Mouse (Mus musculus) heart, embryonic 10.5 days (tissue): Measurements from ENCODE around the gene Gas8. TPM values are rescaled to one million over a fixed set of nuclear protein-coding genes. Genes with fewer than 3 reads are reported as not detected.
A peak's percentile ranks its signal among the peaks of the same experiment; 100 is the strongest.
"Not testable (repeated sequence)": the region's sequence is repeated elsewhere in the genome, so short reads cannot be mapped to it uniquely, and the experiment has no call there.

ENCODE experiments used
- DNase-seq: peaks from one replicate; pipeline ENCODE4 v3.0.0-alpha.2; 2017; ENCODE audit warnings: low spot score
- H3K27ac ChIP-seq: fragments of 300-500 bp; sonication (generic); 2 replicates; pipeline ENCODE4 v1.5.1; 2016; ENCODE audit warnings: mild to moderate bottlenecking
- H3K27me3 ChIP-seq: fragments of 300-500 bp; sonication (generic); 2 replicates; pipeline ENCODE4 v1.6.1; 2016; ENCODE audit warnings: mild to moderate bottlenecking; ENCODE audit not compliant: poor library complexity, insufficient read depth, severe bottlenecking
- H3K36me3 ChIP-seq: fragments of 300-500 bp; sonication (generic); 2 replicates; pipeline ENCODE4 v1.6.1; 2016; ENCODE audit warnings: mild to moderate bottlenecking, moderate library complexity
- H3K4me1 ChIP-seq: fragments of 300-500 bp; sonication (generic); 2 replicates; pipeline ENCODE4 v1.6.1; 2016; ENCODE audit warnings: mild to moderate bottlenecking
- H3K4me3 ChIP-seq: fragments of 300-500 bp; sonication (generic); 2 replicates; pipeline ENCODE4 v1.5.1; 2016; ENCODE audit warnings: mild to moderate bottlenecking, moderate library complexity
- H3K9me3 ChIP-seq: fragments of 300-500 bp; sonication (generic); 2 replicates; pipeline ENCODE4 v1.6.1; 2016; ENCODE audit warnings: mild to moderate bottlenecking, moderate library complexity
- whole genome bisulfite sequencing: fragments of 180-500 bp; shearing (Covaris S2); methylation state at CpG from one replicate; pipeline ENCODE4 v1.1.7; 2016; 5-methylcytosine and 5-hydroxymethylcytosine counted together
- polyA plus RNA-seq: library from polyadenylated mRNA; unstranded; fragments of >200 nt; fragmentation: Nextera tagmentation; extraction: Ambion mirVana; gene quantifications from 2 replicates; pipeline ENCODE4 v1.2.1, GENCODE M21; 2016

Gas8 gene
- polyA plus RNA-seq, 1 experiment from 2014 or later = 27.4 TPM

DNA sequence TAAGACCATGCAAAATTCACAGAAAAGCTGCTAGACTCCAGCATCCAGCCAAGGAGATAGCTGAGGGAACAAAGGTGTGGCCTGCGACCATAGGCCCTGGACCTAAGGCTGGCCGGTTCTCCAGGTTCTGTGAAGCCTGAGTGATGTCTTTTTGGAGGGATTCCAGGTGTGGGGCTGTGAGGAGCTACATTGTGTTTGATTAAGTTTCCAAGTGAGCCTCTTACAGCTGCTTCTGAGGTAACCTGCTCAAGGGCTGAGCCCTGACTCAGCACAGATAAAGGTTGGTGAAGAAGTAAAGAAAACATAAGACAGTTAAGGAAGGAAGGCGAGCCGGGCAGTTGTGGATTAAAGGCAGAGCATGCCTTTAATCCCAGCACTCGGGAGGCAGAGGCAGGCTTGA lies 16.4 kb upstream of the Gas8 start:
- H3K4me3 ChIP-seq = no peak overlapping the region
- H3K36me3 ChIP-seq = peaks cover 94% of the 10 kb centered on the region
- no peak overlapping the region for H3K27ac ChIP-seq
- 0 out of 2 replicates have a peak, but pooled peaks cover 4% of the 10 kb centered on the region for H3K9me3 ChIP-seq
- H3K27me3 ChIP-seq = no peaks in the 10 kb centered on the region
- no peaks in the 10 kb centered on the region for H3K4me1 ChIP-seq
- WGBS = 87% methylated on average over 5 of the region's 5 CpGs
- no peak for DNase-seq

DNA sequence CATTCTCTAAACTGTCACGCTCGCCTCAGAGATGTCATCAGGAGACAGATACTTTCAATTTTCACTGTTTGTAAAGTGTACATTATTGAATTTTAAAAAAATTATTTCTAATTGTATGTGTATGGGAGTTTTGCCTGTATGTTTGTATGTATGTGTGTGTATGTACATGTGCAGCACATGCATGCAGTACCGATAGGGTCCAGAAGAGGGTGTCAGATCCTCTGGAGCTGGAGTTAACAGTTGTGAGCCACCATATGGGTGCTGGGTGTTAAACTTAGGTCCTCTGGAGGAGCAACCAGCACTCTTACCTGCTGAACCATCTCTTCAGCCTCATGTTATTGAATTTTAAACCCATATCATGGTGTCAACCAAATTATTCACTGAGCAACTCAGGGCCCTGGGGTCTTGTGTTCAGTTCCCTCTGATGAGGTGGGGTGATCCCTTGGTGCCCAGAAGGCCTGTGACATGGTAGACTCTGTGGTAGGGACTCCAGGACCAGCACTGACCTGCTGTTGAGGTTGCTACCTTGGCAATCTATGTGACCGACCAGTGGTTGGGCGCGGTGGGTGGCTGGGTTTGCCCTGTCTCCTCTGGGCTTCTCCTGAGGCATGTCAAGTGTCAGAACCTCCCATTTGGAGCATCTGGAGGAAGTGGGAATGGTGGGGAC lies 14.7 kb upstream of the Gas8 start:
- 96% methylated on average over 6 of the region's 6 CpGs for WGBS
- Histone ChIP-seq H3K36me3 (peaks cover 94% of the 10 kb centered on the region), H3K9me3 (0 out of 2 replicates have a peak, but pooled peaks cover 4% of the 10 kb centered on the region), H3K27ac (no peak overlapping the region), H3K4me1 (no peaks in the 10 kb centered on the region), H3K27me3 (no peaks in the 10 kb centered on the region), H3K4me3 (no peak overlapping the region)
- no peak for DNase-seq

DNA sequence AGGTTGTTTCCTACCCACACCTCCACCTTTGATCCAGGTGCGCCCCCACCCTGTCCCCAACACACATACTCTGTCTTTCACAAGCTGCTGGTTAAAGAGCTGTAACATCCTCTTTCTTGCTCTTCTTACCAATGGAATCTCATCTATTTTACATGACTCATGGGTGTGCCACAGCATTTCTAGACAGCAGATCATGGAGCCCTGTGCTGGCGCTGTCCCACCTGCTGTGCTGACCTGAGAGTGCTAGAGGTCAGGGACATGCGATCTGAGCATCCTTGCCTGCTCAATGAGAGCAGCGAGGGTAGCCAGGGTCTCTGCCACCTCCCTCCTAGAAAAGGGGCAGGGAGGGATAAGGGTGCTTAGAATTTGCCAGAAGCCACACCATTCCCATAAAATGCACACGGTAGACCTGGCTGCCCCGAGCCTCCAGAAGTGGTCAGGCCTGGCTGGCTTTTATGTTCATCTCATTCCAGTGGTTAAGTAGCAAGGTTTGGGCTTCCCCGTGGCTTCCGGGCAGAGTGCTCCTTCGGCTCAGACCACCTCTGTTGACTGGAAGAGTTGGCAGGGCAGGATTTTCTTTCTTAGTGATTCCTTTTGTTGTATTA lies 13.9 kb upstream of the Gas8 start:
- peaks cover 94% of the 10 kb centered on the region for H3K36me3 ChIP-seq
- H3K27ac ChIP-seq = no peak overlapping the region
- H3K4me3 ChIP-seq = no peak overlapping the region
- 93% methylated on average over 9 of the region's 9 CpGs for WGBS
- H3K9me3 ChIP-seq = 0 out of 2 replicates have a peak, but pooled peaks cover 4% of the 10 kb centered on the region
- no peak for DNase-seq
- H3K27me3 ChIP-seq = no peaks in the 10 kb centered on the region
- H3K4me1 ChIP-seq = no peaks in the 10 kb centered on the region

DNA sequence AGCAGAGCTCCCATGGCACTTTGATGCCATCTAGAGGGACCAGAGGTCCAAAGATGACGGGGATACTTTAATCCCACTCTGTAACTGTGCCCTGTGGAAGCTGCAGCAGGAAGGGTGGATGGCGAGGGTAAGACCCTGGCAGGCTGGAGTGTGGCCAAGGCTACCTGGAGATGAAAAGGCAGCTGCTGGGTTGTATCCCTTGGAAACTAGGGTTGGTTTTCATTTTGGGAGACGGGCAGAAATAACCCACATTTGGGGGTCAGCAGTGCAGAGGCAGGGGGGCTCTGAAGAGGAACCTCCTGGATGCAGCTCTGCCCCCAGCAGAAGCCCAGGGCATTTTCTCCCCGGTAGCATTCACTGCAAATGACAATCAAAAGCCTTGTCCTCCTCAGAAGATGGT lies 13.4 kb upstream of the Gas8 start:
- Histone ChIP-seq H3K4me3 (no peak overlapping the region), H3K9me3 (0 out of 2 replicates have a peak, but pooled peaks cover 4% of the 10 kb centered on the region), H3K27ac (no peak overlapping the region), H3K27me3 (no peaks in the 10 kb centered on the region), H3K36me3 (peaks cover 93% of the 10 kb centered on the region), H3K4me1 (no peaks in the 10 kb centered on the region)
- 90% methylated on average over 4 of the region's 4 CpGs for WGBS
- no peak for DNase-seq

- Histone ChIP-seq H3K4me3 (no peak overlapping the region), H3K36me3 (peaks cover 88% of the 10 kb centered on the region), H3K27me3 (no peaks in the 10 kb centered on the region), H3K27ac (no peak overlapping the region), H3K9me3 (0 out of 2 replicates have a peak, but pooled peaks cover 4% of the 10 kb centered on the region), H3K4me1 (no peaks in the 10 kb centered on the region)
- WGBS = 89% methylated on average over 9 of the region's 9 CpGs
- DNase-seq = no peak
These were observed 12.9 kb upstream of the Gas8 start for GRCm38 (mm10) chr8:123505695-123506094.

DNA sequence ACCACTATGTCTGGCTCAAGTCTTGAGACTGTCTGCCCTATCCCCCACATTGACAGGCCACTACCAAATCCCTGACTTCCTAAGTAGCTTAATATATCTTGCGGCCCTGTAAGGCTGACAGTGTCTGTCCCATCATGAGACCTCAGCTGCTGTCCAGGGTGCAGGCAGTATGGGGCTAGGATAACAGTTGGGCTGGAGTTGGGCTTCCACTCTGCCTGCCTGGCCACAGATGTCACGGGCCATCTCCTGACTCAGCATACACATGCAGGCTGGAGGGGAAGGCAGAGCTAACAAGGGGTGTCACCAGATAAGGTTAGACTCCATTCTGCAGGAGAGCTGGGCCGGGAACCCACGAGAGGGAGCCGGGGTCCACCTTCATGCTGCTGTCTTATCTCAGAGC lies 11.5 kb upstream of the Gas8 start:
- Histone ChIP-seq H3K27me3 (no peaks in the 10 kb centered on the region), H3K9me3 (0 out of 2 replicates have a peak, but pooled peaks cover 4% of the 10 kb centered on the region), H3K27ac (no peak overlapping the region), H3K4me3 (no peak overlapping the region), H3K4me1 (no peaks in the 10 kb centered on the region), H3K36me3 (peaks cover 74% of the 10 kb centered on the region)
- 87% methylated on average over 5 of the region's 5 CpGs for WGBS
- DNase-seq = no peak

GRCm38 (mm10) chr8:123510819-123511218 lies 7.8 kb upstream of the Gas8 start:
- peaks cover 25% of the 10 kb centered on the region for H3K4me1 ChIP-seq
- no peaks in the 10 kb centered on the region for H3K9me3 ChIP-seq
- peaks cover 42% of the 10 kb centered on the region for H3K36me3 ChIP-seq
- H3K27me3 ChIP-seq = peaks cover 33% of the 10 kb centered on the region
- WGBS = 69% methylated on average over 5 of the region's 5 CpGs
- no peak overlapping the region for H3K27ac ChIP-seq
- DNase-seq = no peak
- H3K4me3 ChIP-seq = no peak overlapping the region

GRCm38 (mm10) chr8:123514136-123514535 lies 4.5 kb upstream of the Gas8 start:
- Histone ChIP-seq H3K27ac (peak overlapping the region; percentile 81; the same call in 1 of the 2 replicates), H3K9me3 (no peaks in the 10 kb centered on the region), H3K27me3 (peaks cover 50% of the 10 kb centered on the region), H3K4me3 (peak overlapping the region; percentile 81), H3K36me3 (peaks cover 10% of the 10 kb centered on the region), H3K4me1 (peaks cover 31% of the 10 kb centered on the region)
- 1% methylated on average over 9 of the region's 9 CpGs for WGBS
- DNase-seq = no peak

GRCm38 (mm10) chr8:123514781-123515539 lies 3.7 kb upstream of the Gas8 start, which contains the start of gene Dbndd1:
Gene Dbndd1, minus strand, starts transcription at chr8:123515463.
- Histone ChIP-seq H3K9me3 (no peaks in the 10 kb centered on the region), H3K27me3 (peaks cover 50% of the 10 kb centered on the region), H3K4me1 (peaks cover 38% of the 10 kb centered on the region), H3K4me3 (peak within 1 kb of the TSS; percentile 81), H3K36me3 (peaks cover 2% of the 10 kb centered on the region; the same call in 1 of the 2 replicates), H3K27ac (peak within 1 kb of the TSS; percentile 81)
- DNase-seq = no peak
- WGBS = under 1% methylated on average over 55 of the region's 63 CpGs

GRCm38 (mm10) chr8:123515540-123515897 lies 3.1 kb upstream of the Gas8 start:
- under 1% methylated on average over 11 of the region's 11 CpGs for WGBS
- peaks cover 50% of the 10 kb centered on the region for H3K27me3 ChIP-seq
- peaks cover 38% of the 10 kb centered on the region for H3K4me1 ChIP-seq
- no peak for DNase-seq
- peak overlapping the region; percentile 81 for H3K27ac ChIP-seq
- peaks cover 4% of the 10 kb centered on the region; the same call in 1 of the 2 replicates for H3K36me3 ChIP-seq
- H3K9me3 ChIP-seq = no peaks in the 10 kb centered on the region
- peak overlapping the region; percentile 81 for H3K4me3 ChIP-seq

GRCm38 (mm10) chr8:123516596-123516995 lies 2.0 kb upstream of the Gas8 start:
- no peak for DNase-seq
- H3K9me3 ChIP-seq = no peaks in the 10 kb centered on the region
- H3K36me3 ChIP-seq = peaks cover 15% of the 10 kb centered on the region; the same call in 1 of the 2 replicates

DNA sequence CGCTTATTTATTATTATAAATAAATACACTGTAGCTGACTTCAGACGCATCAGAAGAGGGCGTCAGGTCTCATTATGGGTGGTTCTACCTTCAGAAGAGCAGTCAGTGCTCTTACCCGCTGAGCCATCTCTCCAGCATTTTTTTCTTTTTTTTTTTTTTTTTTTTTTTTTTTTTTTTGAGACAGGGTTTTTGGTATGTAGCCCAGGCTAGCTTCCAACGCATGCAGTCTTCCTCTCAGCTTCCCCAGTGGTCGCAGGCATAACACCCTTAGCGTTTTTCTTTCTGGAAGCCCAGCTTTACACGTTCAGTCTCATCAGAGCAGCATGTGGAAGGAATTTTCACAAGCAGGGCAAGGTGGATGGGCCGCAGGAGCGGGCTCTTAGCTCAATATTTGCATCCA lies 462 bp upstream of the Gas8 start:
- Histone ChIP-seq H3K36me3 (peaks cover 28% of the 10 kb centered on the region), H3K4me1 (peaks cover 38% of the 10 kb centered on the region), H3K27me3 (peaks cover 41% of the 10 kb centered on the region), H3K9me3 (no peaks in the 10 kb centered on the region), H3K4me3 (peak overlapping the region; percentile 76), H3K27ac (no peak overlapping the region)
- no peak for DNase-seq
- 41% methylated on average over 10 of the region's 10 CpGs for WGBS

More at GRCm38 (mm10) chr8:123516596-123516995, 2.0 kb upstream of the Gas8 start:
- H3K27ac ChIP-seq = no peak overlapping the region
- H3K27me3 ChIP-seq = peaks cover 50% of the 10 kb centered on the region
- WGBS = 45% methylated on average over 2 of the region's 2 CpGs
- H3K4me3 ChIP-seq = no peak overlapping the region
- H3K4me1 ChIP-seq = peaks cover 38% of the 10 kb centered on the region

DNA sequence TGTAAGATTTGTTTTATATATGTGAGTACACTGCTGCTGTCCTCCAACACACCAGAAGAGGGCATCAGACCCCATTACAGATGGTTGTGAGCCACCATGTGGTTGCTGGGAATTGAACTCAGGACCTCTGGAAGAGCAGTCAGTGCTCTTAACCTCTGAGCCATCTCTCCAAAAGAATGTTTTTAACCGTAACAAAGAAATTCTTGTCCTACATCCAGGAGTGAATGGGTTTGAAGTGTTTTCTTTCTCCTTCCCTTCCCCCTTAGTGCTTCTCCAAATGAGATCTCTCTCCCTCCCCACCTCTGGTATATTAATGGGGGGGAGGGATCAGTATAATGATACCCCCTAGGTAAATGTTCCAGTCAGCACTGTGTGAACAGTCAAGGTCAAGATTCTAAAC lies 1.4 kb downstream of the Gas8 start:
- Histone ChIP-seq H3K36me3 (peaks cover 47% of the 10 kb centered on the region), H3K4me1 (peaks cover 24% of the 10 kb centered on the region), H3K27me3 (peaks cover 24% of the 10 kb centered on the region)
- WGBS = 94% methylated on average over 1 of the region's 1 CpGs
- not testable (repeated sequence) for H3K9me3 ChIP-seq, H3K4me3 ChIP-seq, DNase-seq, H3K27ac ChIP-seq
